Mouse (Mus musculus): Measurements from ENCODE around the gene Cd300a.

The Cd300a gene

GRCm38 (mm10) chr11:114889991-114890518 is at the start of gene Cd300a:
Gene Cd300a (plus strand): TSS chr11:114890041.
- no peak for DNase-seq (ENCODE audit: low read depth in 2 of 2, low spot score in 2 of 2)

DNA sequence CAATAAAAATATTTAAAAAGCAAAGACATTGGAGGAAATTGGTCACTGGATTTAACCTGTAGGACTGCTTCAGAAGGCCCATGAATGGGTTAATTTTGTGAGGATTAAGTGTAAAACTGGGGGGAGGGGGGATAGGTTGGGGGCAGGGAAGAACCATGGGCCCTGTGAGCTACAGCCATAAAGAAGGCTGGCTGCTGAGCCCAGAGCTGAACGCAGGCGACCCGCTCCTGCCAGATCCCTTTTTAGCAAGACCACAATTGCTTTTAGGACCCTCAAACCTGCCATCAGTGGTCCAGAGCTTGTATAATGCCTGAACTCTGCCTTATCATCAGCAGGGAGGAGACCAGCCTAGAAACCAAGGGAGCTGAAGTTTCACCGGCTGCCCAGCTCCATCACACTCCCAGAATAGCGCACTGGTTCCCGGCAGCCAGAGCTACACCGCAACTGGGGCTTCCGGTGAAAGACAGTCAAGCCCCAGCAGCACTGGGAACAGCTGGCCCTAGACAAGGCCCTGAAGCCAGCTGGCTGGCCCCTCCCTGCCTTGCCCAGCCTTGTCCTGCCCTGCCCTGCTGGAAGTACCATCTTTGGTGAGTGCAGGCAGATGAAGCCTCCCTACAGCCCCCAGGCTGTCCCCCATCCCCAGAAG is 45.9 kb upstream of the Cd300a start:
- DNase-seq (ENCODE audit: low read depth in 2 of 2, low spot score in 2 of 2): no peak

- no peak for DNase-seq (ENCODE audit: low read depth in 2 of 2, low spot score in 2 of 2)
Measured at GRCm38 (mm10) chr11:114844464-114845220, 45.2 kb upstream of the Cd300a start.

DNA sequence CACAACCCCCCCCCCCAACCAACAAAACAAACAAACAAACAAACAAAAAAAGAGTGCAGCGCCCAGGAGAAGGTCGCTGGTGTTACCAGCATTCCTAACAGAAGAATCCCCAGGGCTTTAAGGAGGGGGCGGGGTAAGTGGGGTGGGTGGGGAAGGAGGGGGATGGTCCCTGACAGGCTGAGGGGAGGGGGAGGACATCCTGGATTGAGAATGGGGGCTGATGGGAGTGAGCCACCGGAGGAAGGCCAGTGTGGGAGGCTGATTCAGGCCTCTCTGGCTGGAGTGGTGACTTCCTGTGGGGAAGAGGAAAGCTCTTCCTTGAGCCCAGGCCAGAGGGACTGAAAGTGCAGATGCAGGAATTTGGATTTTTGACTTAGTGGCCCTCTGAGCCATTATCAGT is 43.5 kb upstream of the Cd300a start:
- DNase-seq (ENCODE audit: low read depth in 2 of 2, low spot score in 2 of 2): no peak

GRCm38 (mm10) chr11:114847008-114847407 is 42.8 kb upstream of the Cd300a start:
- DNase-seq (ENCODE audit: low read depth in 2 of 2, low spot score in 2 of 2): no peak

GRCm38 (mm10) chr11:114849572-114849971 is 40.3 kb upstream of the Cd300a start:
- DNase-seq (ENCODE audit: low read depth in 2 of 2, low spot score in 2 of 2): no peak

DNA sequence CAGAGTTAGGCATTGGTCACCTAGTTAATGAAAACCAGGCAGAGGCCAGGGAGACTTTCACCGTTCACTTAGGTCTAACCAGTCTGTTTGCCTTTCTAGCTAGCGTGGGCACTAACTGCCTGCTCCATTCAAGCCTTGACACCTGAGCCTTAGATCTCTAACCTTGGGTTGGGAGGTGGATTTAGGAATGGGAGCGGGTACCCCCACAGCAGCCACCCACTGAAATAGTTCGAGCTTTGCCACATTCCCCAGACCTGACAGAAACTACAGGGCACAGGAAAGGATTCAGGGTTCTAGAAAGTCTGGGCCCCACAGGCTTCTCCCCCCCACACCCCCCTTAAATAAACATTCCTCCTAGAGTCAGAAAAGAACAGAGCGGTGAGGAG is 39.8 kb upstream of the Cd300a start:
- DNase-seq (ENCODE audit: low read depth in 2 of 2, low spot score in 2 of 2): no peak

DNA sequence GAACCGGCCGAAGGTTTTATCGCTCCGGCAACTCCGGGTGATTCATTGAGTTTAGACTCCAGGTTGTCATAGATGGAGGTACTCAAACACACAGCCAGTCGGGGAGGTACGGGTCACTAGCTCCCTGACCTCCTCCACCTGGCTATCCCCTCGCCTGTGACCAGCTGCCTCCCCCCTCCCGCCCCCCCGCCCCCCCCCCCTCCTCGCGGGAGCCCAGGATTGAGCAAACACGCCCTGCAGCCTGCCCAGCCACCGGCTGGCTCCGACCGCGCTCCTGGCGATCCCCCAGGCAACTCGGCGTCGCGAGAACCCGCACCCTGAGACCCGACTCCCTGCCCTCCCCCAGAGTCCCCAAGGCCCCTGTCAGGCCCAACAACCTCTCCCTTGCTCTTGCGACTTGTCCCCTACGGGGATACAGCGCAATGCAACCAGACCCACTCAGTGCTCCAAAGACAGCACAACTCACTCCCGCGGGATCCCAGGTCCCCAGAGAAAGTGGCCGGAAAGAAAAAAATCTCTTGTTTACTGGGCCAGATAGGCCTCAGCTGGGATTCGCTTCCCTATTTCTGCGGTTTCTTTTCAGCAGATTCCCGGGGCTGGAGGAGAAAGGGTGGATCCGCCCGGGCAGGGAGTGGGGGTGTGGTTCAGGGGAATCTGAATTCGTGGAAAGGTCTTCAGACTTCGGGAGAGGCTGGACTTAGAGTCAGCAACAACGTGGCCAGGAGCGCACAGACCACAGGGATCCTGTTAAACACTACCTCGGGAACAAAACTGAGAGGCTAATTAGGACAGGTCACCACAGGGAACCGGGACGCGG is 39.2 kb upstream of the Cd300a start, which contains the start of gene Gprc5c:
Gene Gprc5c (plus strand): TSS at position 701 of the 817 bp plus-strand sequence.
- DNase-seq (ENCODE audit: low read depth in 2 of 2, low spot score in 2 of 2): no peak

DNA sequence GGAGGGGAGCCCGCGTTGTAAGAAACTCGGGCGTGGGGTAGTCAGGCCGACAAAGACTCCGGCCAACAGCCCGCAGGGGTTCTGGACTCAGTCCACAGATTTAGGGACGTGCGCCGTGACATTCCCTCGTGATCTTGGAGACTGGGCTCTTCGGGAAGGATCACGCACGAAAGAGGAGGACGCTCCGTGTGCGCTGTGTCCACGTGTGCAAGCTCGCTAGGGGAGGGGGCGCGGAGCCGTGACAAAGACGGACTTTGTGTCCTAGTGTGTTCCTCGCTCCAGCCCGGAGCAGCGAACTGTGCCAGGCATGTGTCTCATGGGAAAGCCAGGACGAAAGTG is 38.6 kb upstream of the Cd300a start:
- no peak for DNase-seq (ENCODE audit: low read depth in 2 of 2, low spot score in 2 of 2)

DNA sequence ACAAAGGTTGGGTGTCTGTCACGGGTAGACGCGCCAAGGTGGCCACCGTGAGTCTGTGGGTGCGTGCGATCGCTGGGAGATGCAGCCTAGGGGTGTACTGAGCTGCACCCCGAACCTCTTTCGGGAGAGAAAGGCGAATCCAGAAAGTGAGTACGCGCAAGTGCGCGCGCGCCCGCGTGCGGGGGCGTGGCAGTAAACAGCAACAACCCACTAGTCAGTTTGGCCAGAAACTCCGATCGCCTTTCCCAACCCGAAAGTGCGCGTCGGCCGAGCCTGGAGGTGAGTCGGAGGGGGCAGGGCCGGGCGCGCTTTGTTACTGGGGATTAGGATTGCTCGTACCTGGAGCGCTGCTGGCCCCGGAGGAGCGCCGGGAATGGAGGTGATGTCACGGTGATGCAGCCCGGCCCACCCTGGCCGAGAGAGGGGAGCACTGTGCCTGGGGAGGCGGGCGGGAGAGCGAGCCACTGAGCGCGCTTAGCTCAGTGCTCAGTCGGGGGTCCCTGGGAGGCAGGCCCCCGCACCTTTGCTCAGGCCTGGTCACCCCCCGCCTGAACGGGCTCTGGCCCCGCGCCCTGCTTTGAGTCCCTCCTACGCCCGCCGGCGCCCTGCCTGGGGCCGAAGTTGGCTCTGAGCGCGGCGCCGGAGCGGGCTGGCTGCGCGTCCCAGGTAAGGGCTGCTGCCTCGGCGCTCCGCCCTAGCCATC is 38.1 kb upstream of the Cd300a start:
- no peak for DNase-seq (ENCODE audit: low read depth in 2 of 2, low spot score in 2 of 2)

DNA sequence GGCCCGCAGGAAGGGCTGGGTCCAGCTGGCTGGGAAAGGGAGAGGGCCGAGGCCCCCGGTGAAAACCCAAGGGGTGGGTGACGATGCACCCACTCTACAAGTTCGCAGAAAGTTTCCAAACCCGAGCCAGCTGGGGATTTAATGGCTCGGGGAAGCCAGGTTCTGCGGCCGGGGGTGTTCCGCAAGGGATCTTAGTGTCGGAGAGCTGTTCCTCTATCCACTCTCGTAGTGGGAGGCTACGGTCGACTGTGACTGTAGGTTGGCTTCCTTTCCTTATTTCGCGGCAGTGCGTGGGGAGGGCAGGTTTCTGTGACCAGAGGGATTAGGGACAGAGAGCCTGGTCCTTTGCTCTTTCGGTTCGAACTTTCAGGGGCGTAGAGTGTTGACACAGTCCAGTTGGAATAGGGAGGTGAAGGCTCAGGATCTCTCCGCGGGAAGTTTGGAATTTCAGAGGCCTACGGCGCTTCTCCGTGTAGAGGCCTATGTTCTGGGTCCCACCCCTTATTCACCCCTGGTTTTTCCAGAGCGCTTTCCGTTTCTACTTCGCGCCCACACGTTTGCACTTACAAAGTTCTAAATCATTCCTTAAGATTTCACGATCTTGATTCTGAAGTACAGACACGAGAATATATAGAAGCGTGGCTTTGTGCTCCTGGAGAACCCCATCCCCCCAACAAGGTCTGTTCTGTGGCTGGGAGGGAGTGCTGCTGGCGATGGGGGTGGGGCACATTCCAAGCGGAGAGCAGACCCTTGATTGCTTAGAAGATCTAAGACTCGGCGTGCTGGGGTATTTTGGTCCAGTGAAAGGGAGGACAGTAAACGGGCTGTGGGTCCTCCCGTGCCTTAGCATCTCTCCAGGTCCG is 37.3 kb upstream of the Cd300a start:
- DNase-seq (ENCODE audit: low read depth in 2 of 2, low spot score in 2 of 2): no peak

- DNase-seq (ENCODE audit: low read depth in 2 of 2, low spot score in 2 of 2): no peak
Measured at GRCm38 (mm10) chr11:114853174-114853838, 36.5 kb upstream of the Cd300a start.

GRCm38 (mm10) chr11:114854581-114854980 is 35.3 kb upstream of the Cd300a start:
- no peak for DNase-seq (ENCODE audit: low read depth in 2 of 2, low spot score in 2 of 2)

DNA sequence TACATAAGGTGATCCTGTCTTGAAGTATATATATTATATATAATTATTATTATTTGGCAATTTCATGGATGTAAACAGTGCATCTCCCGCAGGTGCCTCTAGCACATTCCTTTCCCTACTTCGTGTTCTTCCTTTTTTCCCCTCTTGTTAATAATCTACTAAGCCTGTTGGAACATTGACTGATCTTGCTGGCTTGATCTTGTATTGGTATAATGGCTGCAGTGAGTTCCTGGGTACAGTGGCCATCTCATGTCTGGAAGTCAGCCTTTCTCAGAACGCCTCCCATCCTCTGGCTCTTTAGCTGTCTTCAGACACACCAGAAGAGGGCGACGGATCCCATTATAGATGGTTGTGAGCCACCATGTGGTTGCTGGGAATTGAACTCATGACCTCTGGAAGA is 33.7 kb upstream of the Cd300a start:
- no peak for DNase-seq (ENCODE audit: low read depth in 2 of 2, low spot score in 2 of 2)

DNA sequence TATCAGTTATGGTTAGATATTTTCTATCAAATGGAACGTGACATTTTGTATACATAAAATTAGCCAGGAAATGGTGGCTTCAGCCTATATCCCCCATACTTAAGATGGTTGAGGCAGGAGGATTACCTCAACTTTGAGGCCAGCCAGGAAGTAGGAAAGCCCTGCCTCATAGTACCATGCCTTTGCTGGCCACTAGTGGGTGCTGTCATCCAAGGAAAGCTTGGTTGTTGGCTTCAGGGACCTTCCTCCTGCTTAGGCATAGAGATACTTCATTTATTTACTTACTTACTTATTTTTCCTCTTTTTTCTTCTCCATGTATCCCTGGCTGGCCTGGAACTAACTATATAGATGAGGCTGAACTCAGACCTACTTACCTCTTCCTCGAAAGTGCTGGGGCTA is 31.2 kb upstream of the Cd300a start:
- peak; percentile 34 to 51 for DNase-seq (ENCODE audit: low read depth in 2 of 2, low spot score in 2 of 2)

DNA sequence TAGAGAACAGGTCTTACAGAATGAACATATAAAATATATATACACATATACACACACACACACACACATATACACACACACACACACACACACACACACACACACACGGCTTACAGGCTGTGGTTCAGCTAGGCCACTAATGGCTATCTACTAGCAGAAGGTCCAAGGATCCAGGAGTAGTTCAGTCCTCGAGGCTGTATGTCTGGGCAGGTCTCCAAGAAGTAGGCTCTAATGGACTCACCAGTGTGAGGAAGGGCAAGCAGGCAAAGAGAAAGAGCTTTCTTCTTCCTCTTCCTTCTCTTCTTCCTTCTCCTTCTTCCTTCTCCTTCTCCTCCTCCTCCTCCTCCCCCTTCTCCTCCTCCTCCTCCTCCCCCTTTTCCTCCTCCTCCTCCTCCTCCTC is 28.8 kb upstream of the Cd300a start:
- DNase-seq (ENCODE audit: low read depth in 2 of 2, low spot score in 2 of 2): no peak

GRCm38 (mm10) chr11:114862687-114863086 is 27.2 kb upstream of the Cd300a start:
- no peak for DNase-seq (ENCODE audit: low read depth in 2 of 2, low spot score in 2 of 2)

GRCm38 (mm10) chr11:114863918-114864420 is 25.9 kb upstream of the Cd300a start:
- DNase-seq (ENCODE audit: low read depth in 2 of 2, low spot score in 2 of 2): no peak

GRCm38 (mm10) chr11:114865999-114866398 is 23.8 kb upstream of the Cd300a start:
- no peak for DNase-seq (ENCODE audit: low read depth in 2 of 2, low spot score in 2 of 2)

All from CD8-positive naive resting alpha-beta T cell, adult 2 months (primary cell).